Mouse (Mus musculus): ENCODE measurements around the gene Pabpc4l. TPM values are rescaled to one million over a fixed set of nuclear protein-coding genes. Genes with fewer than 3 reads are reported as not detected.

The Pabpc4l gene
- polyA plus RNA-seq (2014; fragmentation: Illumina TruSeq; extraction: RNeasy Lipid Tissue Mini Kit (QIAGEN cat#74804); ENCODE audit: low read depth, low replicate concordance), result 0.24 TPM

GRCm38 (mm10) chr3:46447481-46448265, at the start of gene Pabpc4l:
TSS of gene Pabpc4l (minus strand) at chr3:46448219.

All from heart, adult 10 weeks (tissue).